Mouse (Mus musculus) naive thymus-derived CD4-positive, alpha-beta T cell, adult 5 months (primary cell): ENCODE data around the gene Smoc1. TPM values are rescaled to one million over a fixed set of nuclear protein-coding genes. Genes with fewer than 3 reads are reported as not detected.

ENCODE experiments used
- polyA plus RNA-seq: library from polyadenylated mRNA; unstranded; fragments of 100-300 nt; shearing (Covaris generic); gene quantifications from one replicate; pipeline ENCODE4 v1.2.1, GENCODE M21; 2017

The Smoc1 gene
- 0.24 TPM for polyA plus RNA-seq

GRCm38 (mm10) chr12:81026277-81026994, at the start of gene Smoc1:
Smoc1 (plus strand) TSS chr12:81026808.

Other genes with a start within 250 kb of the Smoc1 start
- gene Susd6, start 236.3 kb upstream of the Smoc1 start, polyA plus RNA-seq = 157 TPM
- 1,069 TPM for gene Srsf5, start 81.3 kb upstream of the Smoc1 start, polyA plus RNA-seq
- 1.7 TPM for gene Slc10a1, start 58.1 kb upstream of the Smoc1 start, polyA plus RNA-seq